28 mouse cellular contexts compared by ENCODE assay signal in genomic region chr3:120498937-120499336, GRCm38 (mm10).
"Had no signal": no experiment of that assay in that cellular context is flagged by ENCODE, and none has a peak within 500 bp of the region (broad histone marks: within the 10 kb centered on the region; RNA-seq: fewer than 3 reads in every experiment).

No protein-coding gene starts in this region.

- H3K4me3 ChIP-seq: embryonic facial prominence, embryonic 10.5 days; embryonic facial prominence, embryonic 12.5 days; embryonic facial prominence, embryonic 13.5 days; embryonic facial prominence, embryonic 15.5 days; erythroblast, embryonic 14.5 days; forebrain, embryonic 10.5 days; forebrain, embryonic 12.5 days; forebrain, embryonic 13.5 days; forebrain, embryonic 15.5 days; gastrocnemius, adult 2 months had no signal

- H3K4me1 ChIP-seq: embryonic facial prominence, embryonic 10.5 days; embryonic facial prominence, embryonic 12.5 days; embryonic facial prominence, embryonic 13.5 days; embryonic facial prominence, embryonic 15.5 days; forebrain, embryonic 10.5 days; forebrain, embryonic 12.5 days; forebrain, embryonic 13.5 days; forebrain, embryonic 15.5 days had no signal

- ATAC-seq: forebrain, embryonic 13.5 days; forebrain, embryonic 14.5 days; forebrain, embryonic 15.5 days; forebrain, embryonic 16.5 days; forebrain, postnatal 0 days had no signal

- H3K4me2 ChIP-seq: embryonic facial prominence, embryonic 12.5 days; embryonic facial prominence, embryonic 13.5 days; embryonic facial prominence, embryonic 15.5 days; forebrain, embryonic 12.5 days; forebrain, embryonic 13.5 days; forebrain, embryonic 15.5 days had no signal

- H3K9ac ChIP-seq: embryonic facial prominence, embryonic 12.5 days; embryonic facial prominence, embryonic 13.5 days; embryonic facial prominence, embryonic 15.5 days; forebrain, embryonic 12.5 days; forebrain, embryonic 13.5 days; forebrain, embryonic 15.5 days; forebrain, postnatal 0 days had no signal

- H3K27ac ChIP-seq: embryonic facial prominence, embryonic 10.5 days; embryonic facial prominence, embryonic 12.5 days; embryonic facial prominence, embryonic 13.5 days; embryonic facial prominence, embryonic 15.5 days; forebrain, embryonic 10.5 days; forebrain, embryonic 12.5 days; forebrain, embryonic 13.5 days; forebrain, embryonic 15.5 days; gastrocnemius, adult 2 months had no signal

- DNase-seq: cerebellum, adult 2 months; cerebellum, adult 8-10 months; cerebellum, adult 9-10 months; cerebellum, adult 9-11 months; cerebellum, postnatal 10 days; cerebellum, postnatal 14 days; cerebellum, postnatal 25 days; cerebellum, postnatal 36 days; embryo, embryonic 11 days; forebrain, postnatal 0 days; gastrocnemius, adult 2 months; gastrocnemius, postnatal 10 days; gastrocnemius, postnatal 14 days; gastrocnemius, postnatal 25 days; gastrocnemius, postnatal 36 days; heart, adult 11 months; heart, adult 18-20 months had no signal

- H3K9me3 ChIP-seq: embryonic facial prominence, embryonic 10.5 days; embryonic facial prominence, embryonic 12.5 days; embryonic facial prominence, embryonic 13.5 days; embryonic facial prominence, embryonic 15.5 days; forebrain, embryonic 10.5 days; forebrain, embryonic 12.5 days; forebrain, embryonic 13.5 days; forebrain, embryonic 15.5 days had no signal

- H3K36me3 ChIP-seq: embryonic facial prominence, embryonic 10.5 days; embryonic facial prominence, embryonic 12.5 days; embryonic facial prominence, embryonic 13.5 days; embryonic facial prominence, embryonic 15.5 days; forebrain, embryonic 10.5 days; forebrain, embryonic 12.5 days; forebrain, embryonic 15.5 days had no signal

- H3K27me3 ChIP-seq: embryonic facial prominence, embryonic 12.5 days; embryonic facial prominence, embryonic 13.5 days; embryonic facial prominence, embryonic 15.5 days; forebrain, embryonic 12.5 days; forebrain, embryonic 13.5 days; forebrain, embryonic 15.5 days had no signal
